Mouse (Mus musculus) spleen, postnatal 14 days (tissue): Measurements from ENCODE around the gene Col11a2.

Source experiments
- DNase-seq, 2 experiments: peaks; one replicate each; pipeline ENCODE4 v3.0.0; 2021 to 2022; ENCODE audit warnings: low spot score in 2 of 2

Gene Col11a2

DNA sequence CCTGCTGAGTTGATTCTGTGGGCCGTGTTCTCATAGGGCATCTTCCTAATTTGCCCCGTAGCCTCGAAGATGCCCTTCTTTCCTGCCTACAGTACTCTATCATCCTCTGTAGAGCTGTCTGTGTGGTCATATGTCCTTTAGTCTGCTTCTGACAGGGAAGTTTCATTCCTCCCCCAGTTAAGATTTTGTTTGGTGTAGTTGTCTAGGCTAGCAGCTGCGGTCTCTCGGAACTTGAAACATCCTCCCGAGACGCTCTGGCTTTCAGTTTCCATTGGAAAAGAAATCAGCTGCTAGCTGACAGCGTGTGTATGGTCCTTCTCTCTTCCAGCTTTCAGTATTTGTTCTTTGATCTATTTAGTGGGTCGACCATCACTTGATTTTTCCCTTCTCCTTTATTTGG, 65.6 kb downstream of the Col11a2 start:
- DNase-seq, result no peak

DNA sequence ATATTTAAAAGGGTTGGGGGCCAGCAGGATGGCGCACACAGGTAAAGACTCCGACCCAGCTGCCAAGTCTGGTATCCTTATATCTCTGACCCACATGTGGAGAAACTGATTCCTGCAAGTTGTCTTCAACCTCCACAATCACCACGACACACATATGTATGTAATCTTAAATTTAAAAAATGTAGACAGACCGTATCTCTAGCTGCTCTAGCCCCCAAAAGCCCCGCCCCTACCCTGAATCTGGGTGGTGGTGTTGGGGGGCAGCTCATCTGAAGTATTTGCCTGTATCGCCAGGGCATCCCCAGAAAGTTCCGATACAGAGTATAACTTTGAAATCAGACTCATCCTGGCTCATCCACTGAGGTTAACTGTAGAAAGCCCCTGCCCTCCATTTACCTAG, 67.3 kb downstream of the Col11a2 start:
- DNase-seq, result no peak

DNA sequence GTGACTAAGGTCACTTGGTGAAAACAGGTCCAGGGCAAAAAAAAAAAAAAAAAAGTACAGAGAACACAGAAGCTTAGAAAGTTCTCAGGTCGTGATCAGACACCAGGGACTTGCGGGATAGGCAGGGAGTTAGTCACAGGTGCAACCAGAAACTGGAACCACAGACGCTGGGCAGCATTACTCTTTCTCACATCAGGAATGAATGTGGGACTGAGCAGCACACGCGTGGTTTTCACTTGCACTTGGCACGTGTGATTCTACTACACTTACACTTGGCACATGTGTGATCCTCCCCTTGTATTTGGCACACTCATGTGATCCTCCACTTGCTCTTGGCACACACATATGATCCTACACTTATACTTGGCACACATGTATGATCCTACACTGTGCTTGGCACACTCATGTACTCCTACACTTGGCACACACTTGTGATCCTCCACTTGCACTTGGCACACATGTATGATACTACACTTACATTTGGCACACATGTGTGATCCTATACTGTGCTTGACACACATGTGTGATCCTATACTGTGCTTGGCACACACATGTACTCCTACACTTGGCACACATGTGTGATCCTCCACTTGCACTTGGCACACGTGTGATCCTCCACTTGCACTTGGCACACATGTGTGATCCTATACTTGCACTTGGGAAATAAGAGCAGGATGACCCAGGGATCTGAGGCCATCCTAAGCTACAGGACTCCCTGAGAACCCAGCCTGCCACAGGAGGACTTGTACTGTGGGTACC, 68.1 kb downstream of the Col11a2 start:
- no peak for DNase-seq

DNA sequence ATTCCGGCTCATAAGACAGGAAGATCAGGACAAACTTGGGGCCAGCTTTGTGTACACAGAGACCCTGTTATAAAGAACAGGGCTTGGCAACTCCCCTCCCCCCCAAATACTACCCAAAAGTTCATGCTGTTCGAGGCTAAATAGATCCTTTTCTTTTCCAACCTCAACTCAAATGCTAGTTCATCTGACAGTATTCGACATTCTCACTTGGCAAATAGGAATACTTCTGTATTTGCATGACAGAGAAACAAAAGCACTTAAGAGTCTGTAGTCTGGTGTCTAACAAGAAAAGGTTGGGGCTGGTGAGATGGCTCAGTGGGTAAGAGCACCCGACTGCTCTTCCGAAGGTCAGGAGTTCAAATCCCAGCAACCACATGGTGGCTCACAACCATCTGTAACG, 69.2 kb downstream of the Col11a2 start:
- no peak for DNase-seq

DNA sequence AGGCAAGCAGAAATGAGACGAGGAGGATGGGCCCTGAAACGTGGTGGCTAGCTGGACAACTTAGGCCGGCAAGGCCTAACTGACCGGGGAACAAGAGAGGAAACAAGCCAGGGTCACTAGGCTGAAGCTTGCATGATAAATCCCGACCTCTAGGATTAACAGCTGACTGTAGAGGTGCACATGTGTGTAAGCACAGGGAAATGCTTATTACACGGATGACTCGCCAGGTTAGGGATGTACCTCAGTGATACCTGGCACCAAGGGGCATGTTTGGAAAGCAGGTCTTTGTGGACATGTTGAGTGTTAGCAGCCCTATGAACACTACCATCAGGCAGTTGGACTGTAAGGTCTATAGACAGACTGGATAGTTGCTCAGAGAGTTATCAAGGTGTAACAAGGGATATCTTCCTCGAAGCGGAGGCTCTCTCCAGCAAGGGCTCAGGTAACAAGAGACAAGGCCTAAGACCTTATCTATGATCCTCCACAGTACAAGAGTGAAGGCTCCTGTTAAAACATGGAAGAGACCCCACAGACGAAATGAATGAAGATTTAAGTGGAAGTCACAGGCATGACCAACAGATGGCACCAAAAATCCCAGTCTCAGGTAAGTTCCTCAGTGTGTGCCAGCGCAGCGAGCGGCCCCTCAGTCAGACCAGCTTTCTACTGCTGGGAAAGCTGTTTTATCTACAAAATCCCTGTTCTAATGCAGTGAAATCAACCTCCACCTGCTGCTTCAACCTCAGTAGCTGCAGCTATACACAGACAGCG, 70.0 kb downstream of the Col11a2 start:
- no peak for DNase-seq

DNA sequence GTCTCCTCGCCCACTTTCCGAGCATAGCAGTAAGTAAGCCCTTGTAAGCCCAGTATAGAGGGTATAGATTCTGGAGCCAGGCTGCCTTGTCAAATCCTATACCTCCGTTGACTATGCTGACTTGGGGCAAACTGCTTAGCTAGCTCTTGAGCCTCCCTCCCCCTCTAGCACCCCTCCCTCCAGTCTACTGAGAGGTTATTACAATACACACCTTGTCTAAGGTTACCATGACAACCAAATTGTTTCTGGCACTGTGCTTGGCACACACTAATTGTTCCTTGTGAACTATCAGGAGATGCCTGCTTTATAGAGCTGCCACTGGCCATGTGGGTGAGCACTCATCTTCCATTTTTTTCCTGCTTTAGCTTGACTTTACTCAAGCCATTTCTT, 70.6 kb downstream of the Col11a2 start:
- no peak for DNase-seq

DNA sequence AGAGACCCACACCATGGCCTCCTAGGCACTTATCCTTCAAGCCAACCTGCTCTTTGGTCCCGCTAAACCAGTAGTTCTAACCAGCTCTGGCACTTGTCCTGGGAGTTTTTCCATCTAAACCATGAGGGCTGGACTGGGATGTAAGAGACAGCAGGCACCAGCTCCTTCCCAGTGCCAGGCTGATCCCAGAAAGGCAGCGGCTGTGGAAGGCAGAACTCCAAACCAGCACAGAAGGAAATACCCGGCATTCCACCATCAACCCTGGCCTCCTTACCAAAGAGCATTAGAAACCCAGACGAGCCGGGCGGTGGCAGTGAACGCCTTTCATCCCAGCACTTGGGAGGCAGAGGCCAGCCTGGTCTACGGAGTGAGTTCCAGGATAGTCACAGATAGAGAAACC, 71.1 kb downstream of the Col11a2 start:
- DNase-seq, result no peak

DNA sequence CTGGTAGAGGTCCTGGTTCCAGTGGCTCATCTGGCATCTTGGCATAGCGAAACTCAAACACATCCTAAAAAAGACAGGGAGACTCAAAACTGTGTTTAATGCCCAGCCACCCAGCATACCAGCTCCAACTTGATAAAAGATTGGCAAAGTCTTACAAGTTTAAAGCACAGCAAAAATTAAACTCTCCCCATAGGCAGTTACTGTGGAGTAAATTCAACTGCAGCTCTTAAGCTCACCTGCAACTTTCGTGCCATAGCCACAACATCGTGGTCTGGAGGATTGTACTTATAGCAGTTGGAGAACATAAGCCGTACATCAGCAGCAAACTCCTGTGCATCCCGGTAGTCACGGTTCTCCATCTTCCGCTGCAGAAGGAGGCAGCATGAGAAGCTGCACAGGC, 74.9 kb downstream of the Col11a2 start:
- DNase-seq, result no peak
